Mouse (Mus musculus) limb, embryonic 15.5 days (tissue): ENCODE results near the gene Smpdl3b. TPM values are rescaled to one million over a fixed set of nuclear protein-coding genes. Genes with fewer than 3 reads are reported as not detected.
"Not testable (repeated sequence)": the region's sequence is repeated elsewhere in the genome, so short reads cannot be mapped to it uniquely, and the experiment has no call there.

Experiments used
- ATAC-seq: fragments of 200-750 bp; cut with Nextera tagmentation; 2 replicates; pipeline ENCODE4 v1.8.0; 2017; ENCODE audit warnings: low read depth, moderate TSS enrichment; ENCODE audit not compliant: insufficient number of reproducible peaks, low FRiP score, low TSS enrichment
- H3K27ac ChIP-seq: fragments of 300-500 bp; sonication (generic); 2 replicates; pipeline ENCODE4 v1.5.1; 2015; ENCODE audit warnings: moderate library complexity, mild to moderate bottlenecking, inconsistent platforms
- H3K27me3 ChIP-seq: fragments of 300-500 bp; sonication (generic); 2 replicates; pipeline ENCODE4 v1.6.1; 2015; ENCODE audit warnings: inconsistent platforms
- H3K36me3 ChIP-seq: fragments of 300-500 bp; sonication (generic); 2 replicates; pipeline ENCODE4 v1.6.1; 2015; ENCODE audit warnings: inconsistent platforms
- H3K4me1 ChIP-seq: fragments of 300-500 bp; sonication (generic); 2 replicates; pipeline ENCODE4 v1.6.1; 2015; ENCODE audit warnings: inconsistent platforms
- H3K4me2 ChIP-seq: fragments of 300-500 bp; sonication (generic); 2 replicates; pipeline ENCODE4 v1.6.1; 2015; ENCODE audit warnings: mild to moderate bottlenecking, inconsistent platforms
- H3K4me3 ChIP-seq: fragments of 300-500 bp; sonication (generic); 2 replicates; pipeline ENCODE4 v1.5.1; 2015; ENCODE audit warnings: mild to moderate bottlenecking, inconsistent platforms
- H3K9ac ChIP-seq: fragments of 300-500 bp; sonication (generic); 2 replicates; pipeline ENCODE4 v1.6.1; 2015; ENCODE audit warnings: inconsistent platforms
- H3K9me3 ChIP-seq: fragments of 300-500 bp; sonication (generic); 2 replicates; pipeline ENCODE4 v1.6.1; 2016; ENCODE audit warnings: inconsistent platforms
- WGBS: fragments of 180-500 bp; shearing (Covaris S2); methylation state at CpG from one replicate; pipeline ENCODE4 v1.1.7; 2015; 5-methylcytosine and 5-hydroxymethylcytosine counted together
- polyA plus RNA-seq: library from polyadenylated mRNA; unstranded; fragments of >200 nt; fragmentation: Nextera tagmentation; extraction: Ambion mirVana; gene quantifications from 2 replicates; pipeline ENCODE4 v1.2.1, GENCODE M21; 2015

Gene Smpdl3b
- polyA plus RNA-seq, 1 experiment from 2014 or later, result 7.9 TPM

DNA sequence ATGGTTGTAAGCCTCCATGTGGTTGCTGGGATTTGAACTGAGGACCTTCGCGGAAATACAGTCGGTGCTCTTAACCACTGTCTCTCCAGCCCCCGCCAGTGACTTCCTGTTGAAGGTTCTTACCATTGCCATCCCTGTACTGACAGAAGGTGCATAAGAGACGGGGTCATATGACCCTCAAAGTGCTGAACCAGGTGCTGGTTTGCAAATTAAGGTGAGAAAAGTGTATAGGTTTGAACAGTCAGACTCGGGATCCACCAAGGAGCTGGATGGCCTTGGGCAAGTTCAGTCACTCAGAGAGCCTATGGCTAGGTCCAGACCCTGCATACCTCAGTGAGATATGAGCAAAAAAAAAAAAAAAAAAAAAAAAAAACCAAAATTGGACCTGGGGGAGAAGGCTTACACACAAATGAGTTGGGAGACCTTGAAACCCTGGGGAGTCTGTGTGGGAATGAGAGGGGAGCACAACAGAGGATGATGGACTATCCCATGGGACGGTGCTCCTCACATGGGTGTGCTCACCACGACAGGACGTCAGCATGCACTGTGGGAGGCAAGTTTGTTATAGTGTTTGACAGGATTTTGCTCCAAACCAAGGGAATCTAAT lies 10.0 kb downstream of the Smpdl3b start:
- Histone ChIP-seq H3K4me1 (no peaks in the 10 kb centered on the region), H3K4me3 (no peak overlapping the region), H3K36me3 (no peaks in the 10 kb centered on the region), H3K27me3 (no peaks in the 10 kb centered on the region), H3K9me3 (no peaks in the 10 kb centered on the region), H3K4me2 (no peak overlapping the region), H3K9ac (no peak overlapping the region), H3K27ac (peak overlapping the region; percentile 33; the same call in 1 of the 2 replicates)
- ATAC-seq, result no peak
- whole genome bisulfite sequencing, result 81% methylated on average over 9 of the region's 9 CpGs

DNA sequence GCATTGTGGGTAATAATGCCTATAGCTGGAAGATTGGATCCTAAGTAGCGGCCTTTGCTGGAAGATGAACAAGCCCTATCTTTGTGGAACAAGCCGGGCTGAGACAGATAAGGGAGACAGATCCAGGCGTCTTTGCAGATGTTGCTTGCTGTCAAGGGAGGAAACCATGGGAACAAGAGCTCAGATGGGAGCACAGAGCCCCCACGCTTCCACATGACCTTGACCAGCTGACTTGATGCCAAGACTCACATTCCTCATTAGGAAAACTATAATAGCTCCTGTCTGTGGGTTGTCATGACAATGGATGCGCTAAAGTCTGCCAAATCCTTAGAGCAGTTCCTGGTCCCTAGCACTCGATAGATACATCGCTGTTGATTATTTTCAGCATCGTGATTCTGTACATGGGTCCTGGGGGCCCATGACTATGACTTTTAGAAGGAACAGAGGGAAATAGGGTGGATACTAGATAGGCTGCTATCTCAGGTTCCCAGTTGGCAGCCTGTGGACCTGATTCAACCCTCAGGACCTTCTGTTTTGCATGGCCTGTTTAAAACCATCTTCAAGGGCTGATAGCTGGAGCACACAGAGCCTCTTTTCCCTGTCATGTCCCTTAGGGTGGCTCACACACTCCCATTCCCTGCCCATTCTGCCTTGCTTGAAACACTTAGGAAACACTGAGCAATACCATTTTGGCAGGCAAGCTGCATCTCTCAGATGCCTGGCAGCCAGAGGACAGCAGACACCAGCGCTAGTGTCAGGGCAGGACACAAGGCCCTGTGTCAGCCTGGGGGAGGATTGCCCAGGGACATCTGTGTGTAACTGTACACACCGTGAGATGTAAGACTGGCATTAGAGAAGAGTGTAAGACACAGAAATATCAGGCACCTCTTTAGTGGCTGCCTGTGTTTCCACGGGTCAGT lies 12.8 kb downstream of the Smpdl3b start:
- Histone ChIP-seq H3K27ac (no peak overlapping the region), H3K4me2 (no peak overlapping the region), H3K36me3 (no peaks in the 10 kb centered on the region), H3K27me3 (no peaks in the 10 kb centered on the region), H3K9me3 (no peaks in the 10 kb centered on the region), H3K9ac (no peak overlapping the region), H3K4me1 (no peaks in the 10 kb centered on the region), H3K4me3 (no peak overlapping the region)
- 81% methylated on average over 11 of the region's 11 CpGs for WGBS
- ATAC-seq, result no peak

DNA sequence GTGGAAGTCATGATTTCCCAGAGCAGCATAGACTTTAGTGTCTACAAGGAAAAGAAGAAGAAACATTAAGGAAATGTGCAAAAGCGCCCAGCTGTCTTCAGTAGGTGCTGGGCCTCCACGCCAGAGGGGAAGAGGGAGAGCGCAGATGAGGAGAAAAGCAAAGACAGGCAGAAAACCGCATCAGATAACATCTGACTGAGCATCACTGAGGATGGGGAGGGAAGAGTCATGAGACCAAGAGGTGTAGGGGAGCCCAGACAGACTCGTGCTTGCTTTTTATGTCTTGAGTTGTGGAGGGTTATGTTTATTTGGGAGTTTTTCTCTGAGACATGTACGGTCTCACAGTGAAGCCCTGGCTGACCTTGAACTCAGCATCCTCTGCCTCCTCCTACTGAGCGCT lies 15.6 kb downstream of the Smpdl3b start:
- no peaks in the 10 kb centered on the region for H3K36me3 ChIP-seq
- H3K27ac ChIP-seq, result no peak overlapping the region
- no peaks in the 10 kb centered on the region for H3K4me1 ChIP-seq
- H3K9ac ChIP-seq, result no peak overlapping the region
- no peaks in the 10 kb centered on the region for H3K27me3 ChIP-seq
- H3K4me2 ChIP-seq, result no peak overlapping the region
- H3K4me3 ChIP-seq, result no peak overlapping the region
- WGBS, result 88% methylated on average over 7 of the region's 7 CpGs
- H3K9me3 ChIP-seq, result no peaks in the 10 kb centered on the region
- ATAC-seq, result no peak

DNA sequence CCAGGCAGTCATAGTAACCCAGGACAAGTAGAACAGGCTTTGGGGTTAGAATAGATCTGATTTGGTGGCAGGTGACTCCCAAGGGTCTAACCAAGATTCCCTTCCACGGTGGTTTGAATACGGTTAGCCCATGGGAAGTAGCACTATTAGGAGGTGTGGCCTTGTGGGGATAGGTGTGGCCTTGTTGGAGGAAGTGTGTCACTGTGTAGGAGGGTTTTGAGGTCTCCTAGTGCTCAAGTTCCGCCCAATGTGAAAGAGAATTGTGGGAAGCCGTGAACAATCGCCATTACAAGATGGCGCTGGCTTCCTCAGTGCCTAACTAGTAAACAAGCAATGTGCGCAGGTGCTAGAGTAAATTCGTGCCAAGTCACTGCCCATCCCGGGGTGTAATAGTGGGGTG lies 19.9 kb downstream of the Smpdl3b start:
- H3K4me2 ChIP-seq, H3K4me1 ChIP-seq, H3K4me3 ChIP-seq, H3K36me3 ChIP-seq, H3K9ac ChIP-seq, H3K9me3 ChIP-seq, ATAC-seq, H3K27ac ChIP-seq, H3K27me3 ChIP-seq: not testable (repeated sequence)
- WGBS, result 90% methylated on average over 9 of the region's 9 CpGs

DNA sequence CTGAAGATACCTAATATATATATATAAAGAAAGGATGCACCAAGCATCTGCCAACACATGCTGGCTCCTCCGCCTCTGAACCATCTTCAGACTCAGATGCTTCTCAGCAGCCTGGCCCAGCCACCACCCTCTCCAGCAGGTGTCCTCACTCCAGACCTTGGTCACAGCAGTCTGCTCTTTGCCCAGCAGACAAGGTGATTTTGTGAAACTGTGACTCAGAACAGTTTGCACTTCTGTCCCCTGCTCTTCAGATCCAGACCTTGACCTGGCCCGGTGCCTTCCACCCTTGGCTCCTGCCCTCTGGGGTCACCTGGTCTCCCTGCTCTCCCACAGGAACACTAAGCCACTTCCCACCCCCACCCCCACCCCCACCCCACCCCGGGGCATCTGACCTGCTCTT lies 21.2 kb downstream of the Smpdl3b start:
- H3K36me3 ChIP-seq, result no peaks in the 10 kb centered on the region
- no peaks in the 10 kb centered on the region for H3K27me3 ChIP-seq
- no peak for ATAC-seq
- WGBS, result 50% methylated on average over 3 of the region's 3 CpGs
- H3K9me3 ChIP-seq, result no peaks in the 10 kb centered on the region
- no peak overlapping the region for H3K4me2 ChIP-seq
- no peak overlapping the region for H3K27ac ChIP-seq
- H3K4me3 ChIP-seq, result no peak overlapping the region
- H3K4me1 ChIP-seq, result peaks cover 13% of the 10 kb centered on the region; the same call in 1 of the 2 replicates
- H3K9ac ChIP-seq, result no peak overlapping the region

DNA sequence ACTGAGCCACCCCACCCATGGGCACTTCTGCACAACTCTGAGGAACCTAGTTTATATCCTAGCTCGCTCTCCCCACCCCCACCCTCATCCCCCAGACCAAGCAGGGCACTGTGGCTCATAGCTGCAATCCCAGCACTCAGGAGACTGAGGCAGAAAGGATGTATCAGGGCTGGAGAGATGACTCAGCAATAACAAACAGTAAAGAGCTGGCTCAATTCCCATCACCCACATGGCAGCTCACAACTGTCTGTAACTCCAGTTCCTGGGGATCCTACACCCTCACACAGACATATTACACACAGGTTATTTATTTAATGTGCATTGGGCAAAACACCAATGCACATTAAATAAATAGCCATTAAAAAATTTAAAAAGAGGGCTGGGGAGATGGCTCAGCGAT lies 21.7 kb downstream of the Smpdl3b start:
- 70% methylated on average over 2 of the region's 2 CpGs for WGBS
- H3K36me3 ChIP-seq, result no peaks in the 10 kb centered on the region

DNA sequence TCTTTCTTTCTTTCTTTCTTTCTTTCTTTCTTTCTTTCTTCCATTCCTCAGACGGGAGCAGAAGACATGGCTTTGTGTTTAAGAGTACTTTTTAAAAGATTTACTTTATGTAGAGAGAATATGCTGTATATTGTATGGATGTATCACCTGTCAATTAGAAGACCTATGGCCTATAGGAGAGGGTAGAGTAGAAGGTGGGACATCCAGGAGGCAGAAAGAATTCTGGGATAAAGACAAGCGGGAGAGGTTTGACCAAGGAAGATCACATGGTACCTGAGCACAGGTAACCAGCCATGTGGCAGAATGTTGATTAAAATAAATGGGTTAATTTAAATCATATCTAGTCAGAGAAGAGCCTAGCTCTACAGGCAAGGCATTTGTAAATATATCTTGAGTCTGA lies 22.3 kb downstream of the Smpdl3b start:
- H3K9ac ChIP-seq, result no peak overlapping the region
- no peaks in the 10 kb centered on the region for H3K9me3 ChIP-seq
- ATAC-seq, result no peak
- H3K36me3 ChIP-seq, result no peaks in the 10 kb centered on the region
- H3K27me3 ChIP-seq, result no peaks in the 10 kb centered on the region
- H3K4me2 ChIP-seq, result no peak overlapping the region
- H3K27ac ChIP-seq, result no peak overlapping the region
- no peak overlapping the region for H3K4me3 ChIP-seq
- 87% methylated on average over 2 of the region's 2 CpGs for WGBS
- peaks cover 13% of the 10 kb centered on the region; the same call in 1 of the 2 replicates for H3K4me1 ChIP-seq

More for the DNA sequence above, 21.7 kb downstream of the Smpdl3b start:
- Histone ChIP-seq H3K4me3 (no peak overlapping the region), H3K27me3 (no peaks in the 10 kb centered on the region), H3K9ac (no peak overlapping the region), H3K9me3 (no peaks in the 10 kb centered on the region), H3K4me1 (peaks cover 13% of the 10 kb centered on the region; the same call in 1 of the 2 replicates), H3K27ac (no peak overlapping the region), H3K4me2 (no peak overlapping the region)
- ATAC-seq, result no peak

DNA sequence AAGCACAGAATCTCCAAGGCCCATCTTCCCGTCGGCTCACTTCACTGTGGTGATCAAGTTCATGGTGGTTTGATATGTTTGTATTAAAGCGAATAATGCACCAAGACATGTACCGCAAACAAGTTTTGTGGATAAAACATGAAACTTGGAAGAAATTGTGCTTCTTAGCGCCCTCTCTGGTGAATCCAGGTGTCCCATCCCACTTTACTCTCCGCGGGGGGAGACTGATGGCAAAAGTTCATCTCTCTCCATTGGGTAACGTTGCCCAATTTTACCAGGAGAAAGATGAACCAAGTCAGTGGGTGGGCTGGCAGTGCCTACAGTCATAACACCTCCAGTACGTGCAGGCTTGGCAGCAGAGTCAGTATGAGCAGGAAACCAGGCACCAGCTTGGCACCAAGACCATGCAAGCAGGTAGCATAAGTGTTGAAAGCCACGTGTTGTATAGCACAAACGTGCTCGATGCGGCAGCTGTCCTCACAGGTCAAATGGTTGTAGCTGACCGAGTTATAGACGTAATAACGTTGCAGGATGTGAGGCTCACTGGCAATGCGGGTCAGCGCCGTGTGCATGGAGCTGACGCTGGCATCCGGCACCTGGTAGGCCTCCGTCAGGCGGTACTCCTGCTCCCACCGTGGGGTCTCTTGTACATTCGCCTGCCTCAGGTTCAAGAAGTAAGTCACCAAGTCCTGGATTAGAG lies 23.8 kb downstream of the Smpdl3b start:
- Histone ChIP-seq H3K9me3 (no peaks in the 10 kb centered on the region), H3K27me3 (no peaks in the 10 kb centered on the region), H3K4me2 (no peak overlapping the region), H3K4me1 (peaks cover 13% of the 10 kb centered on the region; the same call in 1 of the 2 replicates), H3K27ac (no peak overlapping the region), H3K4me3 (no peak overlapping the region), H3K36me3 (peaks cover under 1% of the 10 kb centered on the region; the same call in 1 of the 2 replicates), H3K9ac (no peak overlapping the region)
- ATAC-seq, result no peak
- WGBS, result 91% methylated on average over 25 of the region's 25 CpGs

DNA sequence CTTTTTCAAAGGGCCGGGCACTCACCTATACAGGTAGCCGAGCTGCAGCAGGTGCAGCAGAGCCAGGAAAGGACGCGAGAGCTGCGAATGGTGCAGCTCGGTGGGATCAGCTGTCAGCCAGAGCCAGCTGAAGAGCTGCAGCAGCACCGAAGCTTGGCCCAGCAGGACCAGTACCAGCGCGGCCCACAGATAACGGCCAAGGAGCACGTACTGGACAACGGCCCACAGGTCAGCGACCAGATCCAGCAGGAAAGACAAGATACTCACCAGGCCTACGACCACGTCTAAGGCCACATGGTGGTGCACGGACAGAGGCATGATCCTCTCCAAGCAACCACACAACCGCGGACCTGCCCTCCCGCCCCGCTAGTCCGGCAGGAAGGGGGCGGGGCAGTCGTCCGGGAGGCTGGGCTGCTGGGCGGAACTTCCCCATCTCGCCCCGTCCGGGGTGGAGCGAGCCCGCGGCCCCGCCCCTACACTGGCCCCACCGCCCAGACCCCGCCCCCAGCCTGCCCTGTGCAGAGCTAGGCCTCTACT lies 24.8 kb downstream of the Smpdl3b start, which contains the start of gene Xkr8:
Gene Xkr8 (minus strand): TSS at position 399 of the 537 bp plus-strand sequence.
- Histone ChIP-seq H3K36me3 (peaks cover 10% of the 10 kb centered on the region), H3K27me3 (no peaks in the 10 kb centered on the region), H3K9me3 (no peaks in the 10 kb centered on the region), H3K9ac (peak within 1 kb of the TSS; percentile 41), H3K27ac (no peak within 1 kb of the TSS), H3K4me1 (peaks cover 13% of the 10 kb centered on the region; the same call in 1 of the 2 replicates), H3K4me2 (peak within 1 kb of the TSS; percentile 81), H3K4me3 (peak within 1 kb of the TSS; percentile 63)
- 2% methylated on average over 33 of the region's 34 CpGs for WGBS
- ATAC-seq, result peak; percentile 93

DNA sequence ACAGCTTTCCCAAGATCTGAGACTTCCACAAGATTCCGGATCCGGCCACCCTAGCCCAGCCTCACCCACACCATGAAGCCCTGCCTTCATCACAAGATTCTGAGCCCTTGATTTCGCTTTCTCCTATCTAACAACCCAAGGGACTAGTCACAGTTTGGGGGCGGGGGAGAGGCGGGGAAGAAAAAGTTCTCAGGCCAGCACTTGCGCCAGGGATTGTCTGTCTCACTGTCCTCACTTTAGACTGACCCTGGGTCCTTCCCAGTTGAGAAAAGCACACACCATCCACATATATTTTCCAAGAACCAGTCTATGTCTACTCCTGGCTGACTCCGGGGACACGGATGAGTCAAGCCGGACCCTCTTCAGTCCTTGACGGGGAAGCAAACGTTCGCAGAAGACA lies 25.4 kb downstream of the Smpdl3b start:
- Histone ChIP-seq H3K27ac (no peak overlapping the region), H3K27me3 (no peaks in the 10 kb centered on the region), H3K9me3 (no peaks in the 10 kb centered on the region), H3K9ac (peak overlapping the region; percentile 41; the same call in 1 of the 2 replicates), H3K36me3 (peaks cover 13% of the 10 kb centered on the region), H3K4me1 (peaks cover 13% of the 10 kb centered on the region; the same call in 1 of the 2 replicates), H3K4me3 (peak overlapping the region; percentile 63), H3K4me2 (peak overlapping the region; percentile 81)
- ATAC-seq, result no peak
- 49% methylated on average over 12 of the region's 12 CpGs for WGBS

DNA sequence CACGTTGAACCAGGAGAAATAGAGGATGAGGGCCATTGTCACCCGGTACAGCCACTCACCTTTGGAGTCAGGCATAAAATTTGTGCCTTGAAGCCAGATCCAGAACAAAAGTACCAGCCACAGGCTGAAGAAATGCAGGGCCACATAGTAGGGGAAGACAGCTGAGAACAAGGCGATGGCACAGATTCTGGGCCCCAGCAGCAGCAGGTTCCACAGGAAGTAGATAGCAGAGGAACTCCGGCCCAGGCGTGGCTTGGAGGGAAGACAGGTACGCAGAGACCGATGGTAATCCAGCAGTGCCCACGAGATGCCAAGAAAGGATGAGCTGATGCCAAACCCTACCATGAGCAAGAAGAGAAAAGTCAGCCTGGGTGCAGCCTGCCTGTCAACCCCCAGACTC lies 28.8 kb downstream of the Smpdl3b start:
- WGBS, result 87% methylated on average over 8 of the region's 8 CpGs
- Histone ChIP-seq H3K27me3 (no peaks in the 10 kb centered on the region), H3K4me3 (no peak overlapping the region), H3K9ac (no peak overlapping the region), H3K4me1 (peaks cover 15% of the 10 kb centered on the region; the same call in 1 of the 2 replicates), H3K9me3 (no peaks in the 10 kb centered on the region), H3K4me2 (no peak overlapping the region), H3K27ac (no peak overlapping the region), H3K36me3 (peaks cover 25% of the 10 kb centered on the region)
- no peak for ATAC-seq
